Mouse (Mus musculus) forebrain, embryonic 12.5 days (tissue): ENCODE data around the gene Naga. TPM values are rescaled to one million over a fixed set of nuclear protein-coding genes. Genes with fewer than 3 reads are reported as not detected.

Experiments
- ATAC-seq: fragments of 200-750 bp; cut with Nextera tagmentation; 2 replicates; pipeline ENCODE4 v1.8.0; 2017; ENCODE audit warnings: moderate TSS enrichment; ENCODE audit not compliant: low FRiP score
- H3K27ac ChIP-seq: fragments of 300-500 bp; sonication (generic); 2 replicates; pipeline ENCODE4 v1.5.1; 2016; ENCODE audit warnings: mild to moderate bottlenecking
- H3K27me3 ChIP-seq: fragments of 300-500 bp; sonication (generic); 2 replicates; pipeline ENCODE4 v1.6.1; 2016; ENCODE audit warnings: mild to moderate bottlenecking
- H3K36me3 ChIP-seq: fragments of 300-500 bp; sonication (generic); replicated peaks from 2 replicates; pipeline ENCODE4 v1.6.1; 2016; ENCODE audit warnings: mild to moderate bottlenecking
- H3K4me1 ChIP-seq: fragments of 300-500 bp; sonication (generic); 2 replicates; pipeline ENCODE4 v1.6.1; 2016
- H3K4me2 ChIP-seq: fragments of 300-500 bp; sonication (generic); 2 replicates; pipeline ENCODE4 v1.6.1; 2016; ENCODE audit warnings: mild to moderate bottlenecking, moderate library complexity
- H3K4me3 ChIP-seq: fragments of 300-500 bp; sonication (generic); replicated peaks from 2 replicates; pipeline ENCODE4 v1.5.1; 2016; ENCODE audit warnings: mild to moderate bottlenecking
- H3K9ac ChIP-seq: fragments of 300-500 bp; sonication (generic); 2 replicates; pipeline ENCODE4 v1.6.1; 2016; ENCODE audit warnings: mild to moderate bottlenecking
- H3K9me3 ChIP-seq: fragments of 300-500 bp; sonication (generic); 2 replicates; pipeline ENCODE4 v1.6.1; 2016
- WGBS: fragments of 180-500 bp; shearing (Covaris S2); methylation state at CpG from one replicate; pipeline ENCODE4 v1.1.7; 2016; 5-methylcytosine and 5-hydroxymethylcytosine counted together
- polyA plus RNA-seq: library from polyadenylated mRNA; unstranded; fragments of >200 nt; fragmentation: Nextera tagmentation; extraction: Ambion mirVana; gene quantifications from 2 replicates; pipeline ENCODE4 v1.2.1, GENCODE M21; 2016

Gene Naga
- 20.4 and 20.5 TPM in 2 replicates for polyA plus RNA-seq

- peaks cover 26% of the 10 kb centered on the region for H3K27me3 ChIP-seq
- under 1% methylated on average over 41 of the region's 41 CpGs for WGBS
- no peaks in the 10 kb centered on the region for H3K9me3 ChIP-seq
- H3K4me2 ChIP-seq = peak within 1 kb of the TSS; percentile 60
- H3K4me3 ChIP-seq = peak within 1 kb of the TSS; percentile 50
- H3K36me3 ChIP-seq = peaks cover 21% of the 10 kb centered on the region; the same call in 1 of the 2 replicates
- H3K9ac ChIP-seq = peak within 1 kb of the TSS; percentile 72
- no peak within 1 kb of the TSS for H3K27ac ChIP-seq
- peaks cover 32% of the 10 kb centered on the region for H3K4me1 ChIP-seq
- peak; percentile 93 for ATAC-seq
Measured at GRCm38 (mm10) chr15:82338593-82339112, at the start of gene Naga, which contains the start of the genes Pheta2 and Smdt1. Gene Naga (minus strand): TSS chr15:82338925. Gene Pheta2 (plus strand): TSS chr15:82338942. Gene Smdt1 (plus strand): TSS chr15:82338959.

- ATAC-seq = no peak
- Histone ChIP-seq H3K27ac (no peak overlapping the region), H3K9me3 (no peaks in the 10 kb centered on the region), H3K9ac (no peak overlapping the region), H3K36me3 (no peaks in the 10 kb centered on the region), H3K4me1 (peaks cover 5% of the 10 kb centered on the region), H3K4me3 (no peak overlapping the region), H3K4me2 (no peak overlapping the region), H3K27me3 (no peaks in the 10 kb centered on the region)
- WGBS = 93% methylated on average over 2 of the region's 2 CpGs
Measured at GRCm38 (mm10) chr15:82385729-82386128, 47.0 kb upstream of the Naga start.

- Histone ChIP-seq H3K9me3 (no peaks in the 10 kb centered on the region), H3K9ac (no peak overlapping the region), H3K4me3 (no peak overlapping the region), H3K36me3 (no peaks in the 10 kb centered on the region), H3K4me2 (no peak overlapping the region), H3K4me1 (peaks cover 23% of the 10 kb centered on the region), H3K27me3 (no peaks in the 10 kb centered on the region), H3K27ac (no peak overlapping the region)
- no peak for ATAC-seq
- 89% methylated on average over 2 of the region's 2 CpGs for WGBS
Measured at GRCm38 (mm10) chr15:82382441-82382840, 43.7 kb upstream of the Naga start.

- no peaks in the 10 kb centered on the region for H3K27me3 ChIP-seq
- peak overlapping the region; percentile 39 for H3K4me3 ChIP-seq
- no peak overlapping the region for H3K27ac ChIP-seq
- WGBS = 38% methylated on average over 7 of the region's 7 CpGs
- H3K9me3 ChIP-seq = no peaks in the 10 kb centered on the region
- no peak for ATAC-seq
- H3K36me3 ChIP-seq = no peaks in the 10 kb centered on the region
- H3K9ac ChIP-seq = peak overlapping the region; percentile 49; the same call in 1 of the 2 replicates
- peak overlapping the region; percentile 60 for H3K4me2 ChIP-seq
- peaks cover 30% of the 10 kb centered on the region for H3K4me1 ChIP-seq
Measured at GRCm38 (mm10) chr15:82380714-82381062, 42.0 kb upstream of the Naga start.

GRCm38 (mm10) chr15:82379871-82380713 lies 41.4 kb upstream of the Naga start, which contains the start of gene Cyp2d22:
Gene Cyp2d22 (minus strand): TSS chr15:82380260.
- no peak within 1 kb of the TSS for H3K27ac ChIP-seq

GRCm38 (mm10) chr15:82379511-82379870 lies 40.8 kb upstream of the Naga start:
- H3K27ac ChIP-seq = no peak overlapping the region
- H3K27me3 ChIP-seq = no peaks in the 10 kb centered on the region
- peak overlapping the region; percentile 60 for H3K4me2 ChIP-seq
- peak overlapping the region; percentile 49; the same call in 1 of the 2 replicates for H3K9ac ChIP-seq
- peaks cover 30% of the 10 kb centered on the region for H3K4me1 ChIP-seq
- WGBS = 28% methylated on average over 7 of the region's 7 CpGs
- no peak for ATAC-seq
- H3K9me3 ChIP-seq = no peaks in the 10 kb centered on the region
- H3K4me3 ChIP-seq = peak overlapping the region; percentile 39
- H3K36me3 ChIP-seq = no peaks in the 10 kb centered on the region

More at GRCm38 (mm10) chr15:82379871-82380713, 41.4 kb upstream of the Naga start, which contains the start of gene Cyp2d22:
- H3K4me3 ChIP-seq = peak within 1 kb of the TSS; percentile 39
- peak within 1 kb of the TSS; percentile 60 for H3K4me2 ChIP-seq
- ATAC-seq = peak; percentile 74
- H3K9ac ChIP-seq = peak within 1 kb of the TSS; percentile 49
- H3K27me3 ChIP-seq = no peaks in the 10 kb centered on the region
- WGBS = 2% methylated on average over 22 of the region's 24 CpGs
- no peaks in the 10 kb centered on the region for H3K36me3 ChIP-seq
- H3K9me3 ChIP-seq = no peaks in the 10 kb centered on the region
- peaks cover 30% of the 10 kb centered on the region for H3K4me1 ChIP-seq

GRCm38 (mm10) chr15:82378261-82379180 lies 39.8 kb upstream of the Naga start:
- H3K4me1 ChIP-seq = peaks cover 30% of the 10 kb centered on the region
- no peak overlapping the region for H3K4me3 ChIP-seq
- H3K36me3 ChIP-seq = no peaks in the 10 kb centered on the region
- WGBS = 60% methylated on average over 15 of the region's 15 CpGs
- no peaks in the 10 kb centered on the region for H3K9me3 ChIP-seq
- ATAC-seq = no peak
- H3K27me3 ChIP-seq = no peaks in the 10 kb centered on the region
- H3K27ac ChIP-seq = no peak overlapping the region
- H3K9ac ChIP-seq = no peak overlapping the region
- no peak overlapping the region for H3K4me2 ChIP-seq

- H3K36me3 ChIP-seq = no peaks in the 10 kb centered on the region
- 80% methylated on average over 5 of the region's 5 CpGs for WGBS
- no peak overlapping the region for H3K27ac ChIP-seq
- H3K27me3 ChIP-seq = no peaks in the 10 kb centered on the region
- H3K4me1 ChIP-seq = peaks cover 30% of the 10 kb centered on the region
- ATAC-seq = no peak
- H3K9me3 ChIP-seq = no peaks in the 10 kb centered on the region
- no peak overlapping the region for H3K9ac ChIP-seq
- H3K4me2 ChIP-seq = no peak overlapping the region
- no peak overlapping the region for H3K4me3 ChIP-seq
Measured at GRCm38 (mm10) chr15:82377701-82378100, 39.0 kb upstream of the Naga start.

GRCm38 (mm10) chr15:82376393-82377138 lies 37.8 kb upstream of the Naga start:
- 57% methylated on average over 17 of the region's 17 CpGs for WGBS
- peak overlapping the region; percentile 36; the same call in 1 of the 2 replicates for H3K27ac ChIP-seq
- H3K36me3 ChIP-seq = no peaks in the 10 kb centered on the region
- peaks cover 30% of the 10 kb centered on the region for H3K4me1 ChIP-seq
- ATAC-seq = no peak
- no peaks in the 10 kb centered on the region for H3K27me3 ChIP-seq
- H3K4me2 ChIP-seq = no peak overlapping the region
- no peaks in the 10 kb centered on the region for H3K9me3 ChIP-seq
- no peak overlapping the region for H3K4me3 ChIP-seq
- no peak overlapping the region for H3K9ac ChIP-seq

GRCm38 (mm10) chr15:82375855-82376254 lies 37.1 kb upstream of the Naga start:
- Histone ChIP-seq H3K27me3 (no peaks in the 10 kb centered on the region), H3K27ac (no peak overlapping the region), H3K4me3 (no peak overlapping the region), H3K9me3 (no peaks in the 10 kb centered on the region), H3K4me1 (peaks cover 27% of the 10 kb centered on the region), H3K9ac (no peak overlapping the region), H3K36me3 (no peaks in the 10 kb centered on the region), H3K4me2 (no peak overlapping the region)
- ATAC-seq = no peak
- 86% methylated on average over 9 of the region's 9 CpGs for WGBS

GRCm38 (mm10) chr15:82374437-82374836 lies 35.7 kb upstream of the Naga start:
- no peaks in the 10 kb centered on the region for H3K27me3 ChIP-seq
- no peak overlapping the region for H3K4me2 ChIP-seq
- no peaks in the 10 kb centered on the region for H3K9me3 ChIP-seq
- no peak overlapping the region for H3K4me3 ChIP-seq
- H3K9ac ChIP-seq = no peak overlapping the region
- no peaks in the 10 kb centered on the region for H3K36me3 ChIP-seq
- 79% methylated on average over 5 of the region's 5 CpGs for WGBS
- H3K4me1 ChIP-seq = peaks cover 16% of the 10 kb centered on the region; the same call in 1 of the 2 replicates
- H3K27ac ChIP-seq = no peak overlapping the region
- no peak for ATAC-seq
